Mouse (Mus musculus): ENCODE results near the gene Car5a.

Gene Car5a

GRCm38 (mm10) chr8:121944831-121945230, at the start of gene Car5a:
Car5a (minus strand) TSS chr8:121944904.
- DNase-seq (ENCODE audit: extremely low read depth, low read depth), result no peak

GRCm38 (mm10) chr8:121992911-121993310, 48.2 kb upstream of the Car5a start:
- DNase-seq (ENCODE audit: extremely low read depth, low read depth), result no peak

GRCm38 (mm10) chr8:121991611-121992010, 46.9 kb upstream of the Car5a start:
- DNase-seq (ENCODE audit: extremely low read depth, low read depth), result no peak

DNA sequence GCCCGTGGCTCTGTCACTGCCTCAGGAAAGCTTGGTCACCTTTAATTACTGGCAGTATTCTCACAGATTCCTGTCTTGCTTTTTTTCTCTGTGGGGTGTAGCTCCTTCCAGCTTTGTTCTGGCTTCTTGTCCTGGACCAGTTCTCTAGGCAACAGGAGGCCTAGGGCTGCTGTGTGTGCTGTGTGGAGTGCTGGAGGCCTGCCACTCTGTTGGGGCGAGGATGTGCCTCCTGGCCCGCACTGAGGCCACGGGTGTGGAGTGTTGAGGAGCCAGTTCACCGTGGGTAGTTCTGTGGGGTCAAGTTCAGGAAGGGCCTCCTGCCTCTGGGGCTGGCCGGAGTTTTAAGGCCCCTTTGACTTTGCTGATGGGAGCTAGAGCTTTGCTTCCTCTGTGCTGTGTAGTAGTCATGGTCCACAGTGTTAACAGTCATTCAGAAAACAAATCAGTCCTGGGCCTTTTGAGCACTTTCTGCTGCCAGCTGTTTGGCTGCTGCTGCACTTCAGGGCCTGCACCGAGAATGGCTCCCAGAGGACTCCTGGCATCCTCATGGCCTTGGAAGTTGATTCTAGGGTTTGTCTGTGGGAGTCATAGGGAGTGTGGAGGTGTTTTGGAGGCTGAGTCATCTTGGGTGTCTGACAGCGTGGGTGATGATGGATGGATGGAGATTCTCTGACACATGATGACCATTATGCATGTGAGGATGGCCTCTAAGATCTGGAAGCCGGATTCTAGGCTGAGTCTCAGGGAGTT, 46.0 kb upstream of the Car5a start:
- DNase-seq (ENCODE audit: extremely low read depth, low read depth), result no peak

DNA sequence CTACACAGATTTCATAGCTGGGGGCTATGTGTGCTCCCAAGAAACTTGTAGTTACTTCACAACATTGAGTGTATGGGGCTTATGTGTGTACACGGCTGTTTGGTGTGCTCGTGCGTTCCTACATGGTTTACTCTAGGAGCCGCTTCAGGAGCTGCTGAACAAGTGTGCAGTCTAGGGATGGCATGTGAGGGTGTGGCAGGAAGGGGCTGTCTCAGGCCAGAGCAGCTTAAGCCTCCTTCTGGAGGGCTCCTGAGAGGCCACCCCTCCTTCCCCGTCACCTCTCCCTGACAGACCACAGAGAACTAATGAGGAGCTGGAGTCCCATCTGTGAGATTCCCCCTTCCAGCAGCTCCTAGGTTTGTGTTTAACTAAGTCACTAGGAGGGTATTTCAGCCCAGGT, 43.2 kb upstream of the Car5a start:
- no peak for DNase-seq (ENCODE audit: extremely low read depth, low read depth)

DNA sequence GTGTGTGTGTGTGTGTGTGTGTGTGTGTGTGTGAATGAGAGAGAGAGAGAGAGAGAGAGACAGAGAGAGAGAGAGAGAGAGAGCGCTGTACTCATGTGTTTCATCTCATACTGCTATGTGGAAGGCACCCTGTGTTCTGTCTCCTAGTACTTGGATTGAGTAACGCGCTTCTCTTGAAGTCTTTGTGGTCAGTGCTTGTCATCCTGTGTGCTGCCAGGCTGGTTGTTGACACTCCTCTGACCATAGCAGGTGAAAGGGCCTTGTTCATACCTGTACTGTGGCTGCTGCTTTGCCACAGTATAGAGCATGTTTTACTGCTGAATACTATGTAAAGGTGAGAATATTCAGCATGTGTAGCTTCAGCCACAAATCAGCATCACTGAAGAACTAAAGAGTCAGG, 41.0 kb upstream of the Car5a start:
- DNase-seq (ENCODE audit: extremely low read depth, low read depth), result no peak

- DNase-seq (ENCODE audit: extremely low read depth, low read depth), result no peak
Observed at GRCm38 (mm10) chr8:121981520-121981895, 36.8 kb upstream of the Car5a start.

- no peak for DNase-seq (ENCODE audit: extremely low read depth, low read depth)
Observed at GRCm38 (mm10) chr8:121980792-121981519, 36.3 kb upstream of the Car5a start.

DNA sequence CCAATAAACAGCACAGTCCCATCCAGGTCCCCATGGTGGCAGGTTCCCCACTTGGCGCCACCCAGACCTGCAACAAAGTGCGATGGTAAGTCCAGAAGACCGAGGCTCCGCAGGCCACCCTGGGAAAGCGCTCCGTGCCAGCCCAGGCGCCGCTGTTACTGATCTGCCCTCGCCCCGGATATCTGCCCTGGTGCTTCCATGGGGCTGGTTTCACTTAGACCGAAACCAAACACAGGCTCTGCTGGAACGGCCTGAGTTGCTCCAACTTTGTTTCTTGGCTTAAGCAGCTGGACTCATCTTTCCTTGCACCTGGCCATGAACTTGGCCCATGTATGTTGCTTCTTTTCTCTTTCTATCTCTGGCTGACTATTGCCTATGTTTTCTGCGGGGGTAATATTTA, 34.0 kb upstream of the Car5a start:
- no peak for DNase-seq (ENCODE audit: extremely low read depth, low read depth)

DNA sequence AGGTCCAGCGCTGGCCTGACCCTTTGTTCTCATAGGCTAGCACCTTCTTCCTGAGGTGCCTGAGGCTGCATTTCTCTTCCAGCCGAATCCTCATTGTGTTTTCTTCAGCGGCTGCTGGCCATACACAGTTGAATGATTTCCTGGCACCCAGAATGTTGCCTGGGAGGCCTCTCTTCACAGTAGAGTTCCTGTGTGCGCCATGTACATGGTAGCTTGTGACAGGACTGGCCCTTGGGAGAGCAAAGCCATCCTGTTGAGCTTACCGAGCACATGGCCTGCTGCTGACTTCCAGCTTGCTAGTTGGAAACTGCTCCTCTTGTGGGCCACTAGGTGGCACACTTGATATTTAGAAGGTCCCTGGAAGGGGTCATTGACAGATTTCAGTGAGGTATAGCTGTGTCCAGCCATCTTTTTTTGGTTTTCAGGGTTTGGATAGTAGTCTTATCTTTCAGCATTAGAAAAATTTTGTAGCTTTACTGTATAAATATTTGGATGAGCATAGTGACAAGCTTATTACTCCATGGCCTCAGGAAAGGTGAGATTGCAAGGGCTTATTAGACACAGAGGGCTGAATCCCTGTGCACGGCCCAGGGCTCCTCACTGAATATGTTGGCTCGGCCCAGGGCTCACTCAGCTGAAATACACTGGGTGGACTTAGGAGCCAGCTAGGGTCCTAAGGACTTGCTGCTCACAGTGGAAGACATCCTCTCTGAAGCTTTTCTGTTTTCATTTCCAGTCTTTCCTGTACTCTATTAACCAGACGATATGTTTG, 33.3 kb upstream of the Car5a start:
- DNase-seq (ENCODE audit: extremely low read depth, low read depth), result no peak

GRCm38 (mm10) chr8:121973906-121974305, 29.2 kb upstream of the Car5a start:
- no peak for DNase-seq (ENCODE audit: extremely low read depth, low read depth)

- DNase-seq (ENCODE audit: extremely low read depth, low read depth), result no peak
Observed at GRCm38 (mm10) chr8:121971488-121972058, 26.9 kb upstream of the Car5a start.

- DNase-seq (ENCODE audit: extremely low read depth, low read depth), result no peak
Observed at GRCm38 (mm10) chr8:121970225-121970624, 25.5 kb upstream of the Car5a start.

DNA sequence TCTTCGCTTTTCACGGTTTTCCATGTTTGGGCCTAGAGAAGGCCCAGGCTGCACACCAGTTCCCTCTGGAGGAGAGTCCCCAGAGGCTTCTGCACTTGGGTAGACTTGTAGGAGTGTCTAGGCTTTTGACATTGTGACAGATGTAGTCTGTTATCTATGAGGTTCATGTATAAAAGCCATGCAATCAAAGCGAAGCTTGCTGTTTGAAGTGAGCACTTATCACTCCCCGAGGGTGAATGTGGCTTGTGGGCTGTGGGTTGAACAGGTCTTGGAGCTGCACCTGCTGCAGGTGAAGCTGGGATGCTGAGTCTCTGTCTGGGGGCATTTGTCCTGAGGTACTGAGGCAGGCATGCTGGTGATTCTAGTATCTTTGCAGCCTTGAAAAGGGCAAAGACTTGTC, 23.8 kb upstream of the Car5a start:
- no peak for DNase-seq (ENCODE audit: extremely low read depth, low read depth)

DNA sequence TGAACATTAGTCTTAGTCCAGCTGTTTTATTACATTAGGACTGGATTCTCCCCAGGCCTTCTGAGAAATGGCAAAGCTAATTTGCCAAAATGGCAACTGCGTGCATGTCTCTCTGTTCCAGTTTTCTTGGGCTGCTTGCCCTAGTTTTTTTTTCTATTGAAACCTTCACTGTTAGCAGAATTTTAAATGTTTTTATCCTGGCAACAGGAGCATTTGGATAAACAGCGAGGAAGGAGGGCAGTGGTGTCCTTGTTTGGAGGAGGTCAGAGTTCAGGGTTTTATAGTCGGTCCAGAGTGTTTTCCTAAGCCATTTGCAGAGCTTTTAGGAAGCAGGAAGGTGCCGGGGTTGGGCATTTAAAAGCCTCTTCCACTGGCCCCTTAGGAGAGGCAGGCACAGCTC, 23.3 kb upstream of the Car5a start:
- no peak for DNase-seq (ENCODE audit: extremely low read depth, low read depth)

DNA sequence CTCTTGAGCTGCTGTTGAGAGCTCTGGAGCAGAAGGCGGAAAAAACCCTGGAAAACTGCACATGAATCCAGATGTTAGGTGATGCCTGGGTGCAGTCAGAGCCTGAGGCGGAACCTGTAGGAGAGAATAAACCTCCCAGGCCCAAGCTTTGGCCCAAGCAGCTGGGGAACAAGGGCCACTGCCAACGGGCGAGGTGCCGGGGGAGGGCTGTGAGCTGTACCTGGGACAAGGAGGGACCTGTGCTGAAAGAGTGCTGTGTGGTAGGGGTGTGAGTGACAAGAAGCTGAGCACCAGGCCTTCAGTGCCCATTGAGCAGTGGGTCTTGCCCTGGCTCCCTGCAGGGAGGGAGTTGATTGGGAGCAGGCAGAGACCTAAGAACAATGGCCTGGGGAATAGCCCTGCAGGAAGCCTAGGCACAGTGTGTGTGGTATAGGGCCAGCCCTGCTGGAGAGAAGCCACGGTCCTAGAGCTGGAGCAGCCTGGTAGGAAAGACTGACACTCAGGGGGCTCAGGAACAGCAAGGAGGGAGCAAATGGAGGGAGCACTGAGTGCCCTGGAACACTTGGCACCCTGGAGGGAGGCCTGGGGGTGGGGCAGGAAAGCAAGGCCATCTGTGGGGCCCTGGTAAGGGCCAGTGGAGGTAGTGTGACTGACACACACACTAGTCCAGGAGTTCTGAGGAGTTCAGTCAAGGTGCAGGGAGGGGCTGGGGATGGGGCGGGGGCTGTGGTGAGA, 22.2 kb upstream of the Car5a start:
- DNase-seq (ENCODE audit: extremely low read depth, low read depth), result no peak

DNA sequence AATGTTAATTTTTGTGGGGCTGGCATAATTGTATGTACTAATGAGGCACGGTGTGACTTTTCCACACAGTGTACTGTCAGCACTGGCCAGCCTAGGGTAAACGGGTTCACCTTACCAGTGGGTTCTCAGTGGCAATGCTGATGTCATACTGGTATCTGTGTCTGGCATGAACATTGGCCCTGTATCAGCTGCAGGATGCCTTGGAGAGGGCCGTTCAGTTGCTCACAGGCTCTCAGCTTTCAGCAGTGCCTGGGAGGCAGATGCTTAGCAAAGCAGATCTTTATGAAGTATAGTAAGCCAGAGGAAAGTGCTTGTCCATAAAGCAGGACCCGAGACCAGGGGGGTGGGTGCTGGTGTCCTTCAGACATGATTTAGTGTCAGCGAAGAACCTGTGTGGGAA, 21.4 kb upstream of the Car5a start:
- DNase-seq (ENCODE audit: extremely low read depth, low read depth), result no peak

DNA sequence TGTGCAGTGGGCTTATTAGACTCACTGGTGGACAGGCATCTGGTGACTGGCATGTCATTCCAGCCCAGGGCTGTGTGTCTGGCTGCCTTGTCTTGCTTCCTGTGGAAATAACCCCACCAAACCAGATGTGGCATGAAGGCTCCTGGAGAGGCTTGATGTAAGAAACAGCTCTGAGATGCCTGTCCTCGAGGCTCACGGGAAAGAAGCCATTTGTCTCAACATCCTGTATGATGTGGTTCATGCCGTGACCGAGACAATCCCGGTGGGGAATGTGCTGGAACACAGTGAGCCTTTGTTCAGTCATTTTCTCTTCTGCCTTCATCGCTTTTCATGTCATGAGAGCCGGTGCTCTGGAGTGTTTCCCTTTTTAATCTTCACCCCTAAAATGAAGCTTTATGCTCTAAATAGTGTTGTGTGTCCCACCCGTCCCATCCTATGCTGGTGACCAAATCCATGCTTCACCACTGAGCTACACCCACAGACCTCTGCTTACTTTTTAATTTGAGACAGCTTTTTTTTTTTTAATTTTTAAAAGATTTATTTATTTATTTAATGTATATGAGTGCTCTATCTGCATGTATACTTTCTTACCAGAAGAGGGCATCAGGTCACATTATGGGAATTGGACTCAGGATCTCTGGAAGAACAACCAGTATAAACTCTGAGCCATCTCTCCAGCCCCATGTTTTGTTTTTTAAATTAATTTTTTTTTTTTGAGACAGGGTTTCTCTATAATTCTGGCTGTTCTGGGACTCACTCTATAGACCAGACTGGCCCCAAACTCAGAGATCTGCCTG, 20.2 kb upstream of the Car5a start:
- DNase-seq (ENCODE audit: extremely low read depth, low read depth), result no peak

DNA sequence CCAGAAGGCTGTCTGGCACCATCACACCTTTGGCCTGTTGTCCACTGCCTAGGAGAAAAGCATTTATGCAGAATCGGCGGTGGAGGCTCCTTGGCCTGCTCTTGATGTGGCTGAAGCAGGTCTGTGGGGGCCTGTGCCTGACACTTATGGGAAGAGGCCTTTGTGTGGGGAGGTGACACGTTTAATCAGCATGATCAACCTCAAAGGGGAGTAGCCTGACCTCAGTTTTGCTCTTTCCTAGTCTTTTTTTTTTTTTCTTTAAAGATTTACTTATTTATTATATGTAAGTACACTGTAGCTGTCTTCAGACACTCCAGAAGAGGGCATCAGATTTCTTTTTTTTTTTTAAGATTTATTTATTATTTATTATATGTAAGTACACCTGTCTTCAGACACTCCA, 18.2 kb upstream of the Car5a start:
- no peak for DNase-seq (ENCODE audit: extremely low read depth, low read depth)

- no peak for DNase-seq (ENCODE audit: extremely low read depth, low read depth)
Observed at GRCm38 (mm10) chr8:121958395-121958794, 13.7 kb upstream of the Car5a start.
